18 mouse cellular contexts compared by ENCODE assay signal in the genomic region with DNA sequence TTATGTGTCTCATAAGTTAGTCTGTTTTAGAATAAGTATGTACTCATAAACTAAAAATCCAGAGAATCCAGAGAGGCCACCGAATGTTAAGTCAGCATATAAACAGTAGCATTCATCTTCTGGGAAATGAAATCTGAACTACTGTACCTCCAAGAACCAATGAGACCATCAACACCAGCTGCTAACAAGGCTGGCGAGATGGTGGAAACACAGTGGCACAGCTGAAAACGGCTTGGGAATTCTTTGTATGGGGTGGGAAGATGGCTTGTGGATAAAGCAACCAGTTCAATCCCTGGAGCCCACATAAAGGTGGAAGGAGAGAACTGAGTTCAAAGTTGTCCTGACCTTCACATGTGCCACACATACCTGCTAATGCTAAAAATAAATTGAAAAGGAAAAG.
"Had no signal": no experiment of that assay in that cellular context is flagged by ENCODE, and none has a peak within 500 bp of the region (broad histone marks: within the 10 kb centered on the region; RNA-seq: fewer than 3 reads in every experiment).

No protein-coding gene starts in this region.

- H3K4me1 ChIP-seq: limb, embryonic 12.5 days; midbrain, embryonic 12.5 days had no signal

- H3K27me3 ChIP-seq: limb, embryonic 12.5 days; limb, embryonic 15.5 days; midbrain, embryonic 12.5 days; midbrain, embryonic 15.5 days; neural tube, embryonic 13.5 days; stomach, embryonic 15.5 days had no signal

- H3K9ac ChIP-seq: limb, embryonic 12.5 days; limb, embryonic 15.5 days; liver, embryonic 14.5 days; liver, postnatal 0 days; lung, embryonic 14.5 days; midbrain, embryonic 12.5 days; midbrain, embryonic 15.5 days; neural tube, embryonic 13.5 days; stomach, embryonic 15.5 days had no signal

- H3K27ac ChIP-seq: limb, embryonic 12.5 days; limb, embryonic 15.5 days; liver, embryonic 14.5 days; midbrain, embryonic 12.5 days; midbrain, embryonic 15.5 days; neural tube, embryonic 13.5 days; stomach, embryonic 15.5 days had no signal

- DNase-seq: kidney, postnatal 14 days; kidney, postnatal 4 days; left cerebral cortex, postnatal 4 days; liver, postnatal 0 days; lung, embryonic 14.5 days; retina, postnatal 1 day; right cerebral cortex, postnatal 25 days; spleen, adult 18-20 months; thymus, postnatal 25 days had no signal

- H3K9me3 ChIP-seq: limb, embryonic 12.5 days; limb, embryonic 15.5 days; midbrain, embryonic 12.5 days; midbrain, embryonic 15.5 days; neural tube, embryonic 13.5 days; stomach, embryonic 15.5 days had no signal

- H3K4me3 ChIP-seq: limb, embryonic 12.5 days; limb, embryonic 15.5 days; midbrain, embryonic 12.5 days; midbrain, embryonic 15.5 days; neural tube, embryonic 13.5 days; stomach, embryonic 15.5 days had no signal

- H3K4me2 ChIP-seq: limb, embryonic 12.5 days; limb, embryonic 15.5 days; liver, embryonic 11.5 days; lung, embryonic 14.5 days; midbrain, embryonic 12.5 days; midbrain, embryonic 15.5 days; neural tube, embryonic 13.5 days; stomach, embryonic 15.5 days had no signal

- ATAC-seq: liver, postnatal 0 days; lung, postnatal 0 days; midbrain, embryonic 15.5 days had no signal
